Mouse (Mus musculus) liver, adult (tissue): ENCODE measurements around the gene Zfp362.

Experiments used
- GATA4 ChIP-seq: IDR thresholded peaks from 2 replicates; pipeline ENCODE4 v1.6.1; 2014; ENCODE audit warnings: mild to moderate bottlenecking, low read length; ENCODE audit not compliant: insufficient replicate concordance

Gene Zfp362

GRCm38 (mm10) chr4:128805150-128806042, 449 bp downstream of the Zfp362 start:
- no peak for TF ChIP-seq GATA4

GRCm38 (mm10) chr4:128804426-128805149, 1.3 kb downstream of the Zfp362 start:
- no peak for TF ChIP-seq GATA4

- TF ChIP-seq GATA4 = no peak
Measured at GRCm38 (mm10) chr4:128803569-128803968, 2.3 kb downstream of the Zfp362 start.

GRCm38 (mm10) chr4:128801675-128802465, 4.0 kb downstream of the Zfp362 start:
- TF ChIP-seq GATA4 = no peak

- TF ChIP-seq GATA4 = no peak
Measured at GRCm38 (mm10) chr4:128796788-128797187, 9.1 kb downstream of the Zfp362 start.

- TF ChIP-seq GATA4 = no peak
Measured at GRCm38 (mm10) chr4:128795596-128795995, 10.2 kb downstream of the Zfp362 start.

- TF ChIP-seq GATA4 = no peak
Measured at GRCm38 (mm10) chr4:128794198-128794597, 11.6 kb downstream of the Zfp362 start.

GRCm38 (mm10) chr4:128793710-128794109, 12.1 kb downstream of the Zfp362 start:
- no peak for TF ChIP-seq GATA4

GRCm38 (mm10) chr4:128789646-128790045, 16.2 kb downstream of the Zfp362 start:
- no peak for TF ChIP-seq GATA4

GRCm38 (mm10) chr4:128788108-128788507, 17.7 kb downstream of the Zfp362 start:
- TF ChIP-seq GATA4 = no peak

- TF ChIP-seq GATA4 = no peak
Measured at GRCm38 (mm10) chr4:128787023-128787939, 18.6 kb downstream of the Zfp362 start.

- TF ChIP-seq GATA4 = no peak
Measured at GRCm38 (mm10) chr4:128785921-128786654, 19.8 kb downstream of the Zfp362 start.

- no peak for TF ChIP-seq GATA4
Measured at GRCm38 (mm10) chr4:128784950-128785631, 20.8 kb downstream of the Zfp362 start.

GRCm38 (mm10) chr4:128782645-128783044, 23.2 kb downstream of the Zfp362 start:
- TF ChIP-seq GATA4 = no peak

GRCm38 (mm10) chr4:128782037-128782436, 23.8 kb downstream of the Zfp362 start:
- TF ChIP-seq GATA4 = no peak
